Mouse (Mus musculus) ES-E14 (cell line): ENCODE measurements around the gene Lrrc1. TPM values are rescaled to one million over a fixed set of nuclear protein-coding genes. Genes with fewer than 3 reads are reported as not detected.

Experiments
- DNase-seq: peaks from one replicate; pipeline ENCODE4 v3.0.0-alpha.2; 2013; ENCODE audit warnings: low read depth, low spot score
- H3K27ac ChIP-seq: 2 replicates; pipeline ENCODE4 v1.5.1; 2012; ENCODE audit warnings: low read depth, mild to moderate bottlenecking, low read length, moderate library complexity, mixed read lengths; ENCODE audit not compliant: poor library complexity, insufficient read depth, severe bottlenecking
- H3K36me3 ChIP-seq: 2 replicates; pipeline ENCODE4 v1.6.1; 2012; ENCODE audit warnings: mild to moderate bottlenecking, low read length, moderate library complexity, mixed read lengths; ENCODE audit not compliant: control insufficient read depth, poor library complexity, insufficient read depth, severe bottlenecking
- H3K4me1 ChIP-seq, 2 experiments: fragments of 150-350 bp in 1 of 2; sonication (generic) in 1 of 2; 2 replicates each; pipeline ENCODE4 v1.6.1; 2012; ENCODE audit warnings: low read length in 2 of 2, mild to moderate bottlenecking in 1 of 2, mixed read lengths in 1 of 2; ENCODE audit not compliant: control insufficient read depth in 2 of 2, insufficient read depth in 2 of 2, poor library complexity in 1 of 2
- H3K4me3 ChIP-seq, 2 experiments: fragments of 150-350 bp in 1 of 2; sonication (generic) in 1 of 2; 2 replicates each; pipeline ENCODE4 v1.5.1; 2012; ENCODE audit warnings: low read length in 2 of 2, low read depth in 1 of 2, mild to moderate bottlenecking in 1 of 2, mixed read lengths in 1 of 2; ENCODE audit not compliant: insufficient read depth in 1 of 2, poor library complexity in 1 of 2, severe bottlenecking in 1 of 2
- H3K9ac ChIP-seq: 2 replicates; pipeline ENCODE4 v1.6.1; 2012; ENCODE audit warnings: low read depth, mild to moderate bottlenecking, low read length, mixed read lengths; ENCODE audit not compliant: poor library complexity, insufficient read depth, severe bottlenecking
- H3K9me3 ChIP-seq: fragments of 150-350 bp; sonication (generic); 2 replicates; pipeline ENCODE4 v1.6.1; 2012; ENCODE audit warnings: low read depth, mild to moderate bottlenecking, low read length; ENCODE audit not compliant: control insufficient read depth, insufficient read depth
- CHD2 ChIP-seq: IDR thresholded peaks from 2 replicates; pipeline ENCODE4 v1.6.1; 2014; ENCODE audit warnings: mild to moderate bottlenecking, low read depth, low read length, inconsistent platforms
- HCFC1 ChIP-seq: IDR thresholded peaks from 2 replicates; pipeline ENCODE4 v1.6.1; 2012; ENCODE audit warnings: low read length, inconsistent platforms, borderline replicate concordance; ENCODE audit not compliant: insufficient read depth
- MAFK ChIP-seq: IDR thresholded peaks from 2 replicates; pipeline ENCODE4 v1.6.1; 2014; ENCODE audit warnings: mild to moderate bottlenecking, low read depth, low read length, inconsistent platforms; ENCODE audit not compliant: insufficient read depth
- ZC3H11A ChIP-seq: IDR thresholded peaks from 2 replicates; pipeline ENCODE4 v1.6.1; 2012; ENCODE audit warnings: low read depth, mild to moderate bottlenecking, inconsistent platforms, low read length, borderline replicate concordance
- ZNF384 ChIP-seq: IDR thresholded peaks from 2 replicates; pipeline ENCODE4 v1.6.1; 2012; ENCODE audit warnings: low read depth, low read length, inconsistent platforms
- in situ Hi-C, 2 experiments: fragments of 600-800 bp; cut with MboI; formaldehyde crosslinking; loops; one replicate each; pipeline ENCODE4 v1.15.1; 2025; ENCODE audit warnings: low sequenced_read_pairs in 2 of 2, inconsistent platforms in 1 of 2; ENCODE audit not compliant: unreplicated experiment in 2 of 2
- total RNA-seq: library from RNA; depleted of rRNA; stranded (reverse); fragments of 300-350 nt; gene quantifications from 2 replicates; pipeline ENCODE4 v1.2.3, GENCODE M21; 2012

Gene Lrrc1
- total RNA-seq, 1 experiment: 7.7 TPM

GRCm38 (mm10) chr9:77452046-77452807 lies 92.4 kb downstream of the Lrrc1 start:
- no peak for DNase-seq
- in situ Hi-C loops: no loop called here
- H3K9ac ChIP-seq: no peak overlapping the region
- TF ChIP-seq MAFK (no peak), ZNF384 (no peak), CHD2 (no peak), HCFC1 (no peak), ZC3H11A (no peak)
- H3K27ac ChIP-seq: no peak overlapping the region
- H3K4me1 ChIP-seq: no peaks in the 10 kb centered on the region
- H3K36me3 ChIP-seq: peaks cover 8% of the 10 kb centered on the region; the same call in 1 of the 2 replicates
- H3K9me3 ChIP-seq: no peaks in the 10 kb centered on the region
- H3K4me3 ChIP-seq: no peak overlapping the region

- H3K4me3 ChIP-seq: no peak overlapping the region
- peaks cover 7% of the 10 kb centered on the region; the same call in 1 of the 2 replicates for H3K36me3 ChIP-seq
- no peak overlapping the region for H3K9ac ChIP-seq
- no peak overlapping the region for H3K27ac ChIP-seq
- DNase-seq: no peak
- no peaks in the 10 kb centered on the region for H3K9me3 ChIP-seq
- in situ Hi-C loops: no loop called here
- no peak for TF ChIP-seq HCFC1
- TF ChIP-seq MAFK: no peak
- TF ChIP-seq CHD2: no peak
- no peak for TF ChIP-seq ZC3H11A
- TF ChIP-seq ZNF384: no peak
- H3K4me1 ChIP-seq: no peaks in the 10 kb centered on the region
Observed at GRCm38 (mm10) chr9:77450447-77450846, 94.2 kb downstream of the Lrrc1 start.

- Histone ChIP-seq H3K9ac (no peak overlapping the region), H3K27ac (no peak overlapping the region), H3K36me3 (peaks cover 9% of the 10 kb centered on the region; the same call in 1 of the 2 replicates), H3K4me1 (no peaks in the 10 kb centered on the region), H3K9me3 (no peaks in the 10 kb centered on the region), H3K4me3 (no peak overlapping the region)
- no peak for DNase-seq
- no peak for TF ChIP-seq MAFK
- no peak for TF ChIP-seq HCFC1
- no peak for TF ChIP-seq ZNF384
- no peak for TF ChIP-seq ZC3H11A
- no peak for TF ChIP-seq CHD2
- in situ Hi-C loops: no loop called here
Observed at GRCm38 (mm10) chr9:77444876-77445275, 99.8 kb downstream of the Lrrc1 start.

GRCm38 (mm10) chr9:77439371-77439770 lies 105.3 kb downstream of the Lrrc1 start:
- in situ Hi-C loops: no loop called here
- Histone ChIP-seq H3K36me3 (peaks cover 12% of the 10 kb centered on the region; the same call in 1 of the 2 replicates), H3K4me1 (no peaks in the 10 kb centered on the region), H3K27ac (no peak overlapping the region), H3K9ac (no peak overlapping the region), H3K4me3 (no peak overlapping the region), H3K9me3 (no peaks in the 10 kb centered on the region)
- TF ChIP-seq HCFC1 (no peak), ZC3H11A (no peak), MAFK (no peak), CHD2 (no peak), ZNF384 (no peak)
- no peak for DNase-seq

- no peaks in the 10 kb centered on the region for H3K9me3 ChIP-seq
- in situ Hi-C loops: no loop called here
- no peak overlapping the region for H3K4me3 ChIP-seq
- H3K36me3 ChIP-seq: peaks cover 12% of the 10 kb centered on the region; the same call in 1 of the 2 replicates
- no peak overlapping the region for H3K9ac ChIP-seq
- no peaks in the 10 kb centered on the region for H3K4me1 ChIP-seq
- DNase-seq: no peak
- TF ChIP-seq HCFC1 (no peak), MAFK (no peak), CHD2 (no peak), ZNF384 (no peak), ZC3H11A (no peak)
- no peak overlapping the region for H3K27ac ChIP-seq
Observed at GRCm38 (mm10) chr9:77438836-77439271, 105.8 kb downstream of the Lrrc1 start.
